Mouse (Mus musculus) hindbrain, embryonic 16.5 days (tissue): ENCODE results near the gene Dlgap5. TPM values are rescaled to one million over a fixed set of nuclear protein-coding genes. Genes with fewer than 3 reads are reported as not detected.

Experiments
- ATAC-seq: fragments of 200-750 bp; cut with Nextera tagmentation; 2 replicates; pipeline ENCODE4 v1.8.0; 2017; ENCODE audit warnings: moderate TSS enrichment, moderate library complexity
- H3K27ac ChIP-seq: fragments of 300-500 bp; sonication (generic); 2 replicates; pipeline ENCODE4 v1.5.1; 2014; ENCODE audit warnings: low read depth, mild to moderate bottlenecking, control low read depth, low read length, moderate library complexity
- H3K27me3 ChIP-seq: fragments of 300-500 bp; sonication (generic); replicated peaks from 2 replicates; pipeline ENCODE4 v1.6.1; 2014; ENCODE audit warnings: low read length; ENCODE audit not compliant: control insufficient read depth, insufficient read depth
- H3K36me3 ChIP-seq: fragments of 300-500 bp; sonication (generic); 2 replicates; pipeline ENCODE4 v1.6.1; 2014; ENCODE audit warnings: mild to moderate bottlenecking, low read length, moderate library complexity, mixed read lengths; ENCODE audit not compliant: control insufficient read depth, insufficient read depth
- H3K4me1 ChIP-seq: fragments of 300-500 bp; sonication (generic); 2 replicates; pipeline ENCODE4 v1.6.1; 2014; ENCODE audit warnings: low read depth, low read length; ENCODE audit not compliant: control insufficient read depth, insufficient read depth
- H3K4me2 ChIP-seq: fragments of 300-500 bp; sonication (generic); 2 replicates; pipeline ENCODE4 v1.6.1; 2014; ENCODE audit warnings: mild to moderate bottlenecking, low read length, control low read depth, moderate library complexity
- H3K4me3 ChIP-seq: fragments of 300-500 bp; sonication (generic); 2 replicates; pipeline ENCODE4 v1.5.1; 2014; ENCODE audit warnings: mild to moderate bottlenecking, low read length, control low read depth, moderate library complexity
- H3K9ac ChIP-seq: fragments of 300-500 bp; sonication (generic); 2 replicates; pipeline ENCODE4 v1.6.1; 2014; ENCODE audit warnings: low read depth, mild to moderate bottlenecking, control low read depth, low read length, moderate library complexity
- H3K9me3 ChIP-seq: fragments of 300-500 bp; sonication (generic); 2 replicates; pipeline ENCODE4 v1.6.1; 2014; ENCODE audit warnings: mild to moderate bottlenecking, low read length, moderate library complexity; ENCODE audit not compliant: control insufficient read depth
- WGBS: fragments of 180-500 bp; shearing (Covaris S2); extraction: QIAGEN DNeasy Blood & Tissue Kit; methylation state at CpG from one replicate; pipeline ENCODE4 v1.1.7; 2014; 5-methylcytosine and 5-hydroxymethylcytosine counted together
- polyA plus RNA-seq: library from polyadenylated mRNA; unstranded; fragments of >200 nt; fragmentation: Nextera tagmentation; extraction: Ambion mirVana; gene quantifications from 2 replicates; pipeline ENCODE4 v1.2.1, GENCODE M21; 2015

Gene Dlgap5
- polyA plus RNA-seq, 1 experiment from 2014 or later, result 6.3 TPM

DNA sequence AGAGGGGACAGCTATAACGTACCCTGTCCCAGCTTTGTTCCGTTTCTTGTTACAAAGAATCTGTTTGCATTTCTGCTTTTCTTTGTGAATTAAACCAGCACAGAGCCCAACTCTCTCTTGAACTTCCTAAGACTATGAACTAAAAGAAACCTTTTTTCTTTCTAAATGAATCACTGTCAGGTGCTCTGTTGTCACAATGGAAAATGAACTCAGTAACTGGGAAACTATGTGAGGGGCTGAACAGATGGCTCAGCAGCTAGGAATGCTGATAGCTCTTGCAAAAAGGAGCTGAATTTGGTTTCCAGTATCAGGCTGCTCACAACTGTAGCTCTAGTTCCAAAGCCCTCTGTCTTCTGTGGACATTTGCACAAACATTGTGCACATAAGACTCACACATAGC, 67.2 kb downstream of the Dlgap5 start:
- H3K4me2 ChIP-seq, result no peak overlapping the region
- no peaks in the 10 kb centered on the region for H3K9me3 ChIP-seq
- 83% methylated on average over 2 of the region's 2 CpGs for WGBS
- H3K27ac ChIP-seq, result no peak overlapping the region
- H3K4me3 ChIP-seq, result no peak overlapping the region
- no peak for ATAC-seq
- H3K9ac ChIP-seq, result no peak overlapping the region
- no peaks in the 10 kb centered on the region for H3K36me3 ChIP-seq
- no peaks in the 10 kb centered on the region for H3K27me3 ChIP-seq
- no peaks in the 10 kb centered on the region for H3K4me1 ChIP-seq

DNA sequence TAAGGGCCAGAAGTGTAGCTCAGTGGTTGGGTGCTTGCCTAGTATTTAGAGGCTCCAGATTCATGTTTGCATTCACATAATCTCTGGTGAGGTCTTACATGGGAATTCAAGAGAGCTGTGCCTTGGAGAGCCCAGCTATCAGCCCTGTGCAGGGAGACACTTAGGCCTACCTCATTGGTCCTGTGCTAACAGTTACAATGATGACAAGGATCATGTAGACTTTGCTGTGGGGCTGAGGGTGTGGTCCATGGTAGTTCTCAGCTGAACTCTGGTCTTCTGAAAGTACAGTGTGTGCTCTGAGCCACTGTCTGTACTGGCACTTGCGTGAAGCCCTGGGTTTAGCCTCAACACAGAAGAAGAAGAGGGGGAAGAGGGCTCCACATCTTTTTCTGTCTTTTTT, 71.5 kb downstream of the Dlgap5 start:
- ATAC-seq, result no peak

DNA sequence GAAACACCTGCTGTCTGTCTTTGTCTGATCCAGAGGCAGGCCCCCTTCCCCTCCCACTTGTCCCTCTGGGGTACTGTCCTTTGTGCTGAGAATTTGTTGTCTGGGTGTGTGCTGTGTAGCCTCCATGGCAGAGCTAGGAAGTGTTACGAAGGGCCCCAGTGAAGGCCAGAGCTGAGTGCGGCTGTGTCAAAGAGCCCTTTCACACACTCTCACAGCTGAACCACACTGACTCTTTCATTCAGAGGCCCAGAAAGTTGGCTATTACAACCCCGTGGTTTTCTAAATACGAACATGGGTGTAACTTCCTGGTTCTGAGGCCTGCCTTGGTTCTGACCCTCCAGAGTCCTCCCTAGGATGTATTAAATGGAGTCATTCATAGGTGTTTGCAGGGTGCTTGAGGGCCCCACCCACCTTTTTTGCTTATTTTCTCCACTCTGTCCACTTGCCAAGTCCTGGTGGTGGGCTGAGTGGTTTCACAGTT, 76.4 kb downstream of the Dlgap5 start:
- no peak overlapping the region for H3K9ac ChIP-seq
- no peaks in the 10 kb centered on the region for H3K9me3 ChIP-seq
- H3K27ac ChIP-seq, result no peak overlapping the region
- 64% methylated on average over 4 of the region's 4 CpGs for WGBS
- H3K27me3 ChIP-seq, result no peaks in the 10 kb centered on the region
- no peaks in the 10 kb centered on the region for H3K4me1 ChIP-seq
- H3K4me2 ChIP-seq, result no peak overlapping the region
- H3K36me3 ChIP-seq, result no peaks in the 10 kb centered on the region
- peak; percentile 74; the same call in 1 of the 2 replicates for ATAC-seq
- no peak overlapping the region for H3K4me3 ChIP-seq

More for the DNA sequence above, 71.5 kb downstream of the Dlgap5 start:
- WGBS, result 100% methylated on average over 1 of the region's 1 CpGs
- H3K4me3 ChIP-seq, result no peak overlapping the region
- H3K27ac ChIP-seq, result no peak overlapping the region
- no peaks in the 10 kb centered on the region for H3K36me3 ChIP-seq
- no peak overlapping the region for H3K9ac ChIP-seq
- H3K27me3 ChIP-seq, result no peaks in the 10 kb centered on the region
- no peak overlapping the region for H3K4me2 ChIP-seq
- no peaks in the 10 kb centered on the region for H3K9me3 ChIP-seq
- H3K4me1 ChIP-seq, result no peaks in the 10 kb centered on the region

DNA sequence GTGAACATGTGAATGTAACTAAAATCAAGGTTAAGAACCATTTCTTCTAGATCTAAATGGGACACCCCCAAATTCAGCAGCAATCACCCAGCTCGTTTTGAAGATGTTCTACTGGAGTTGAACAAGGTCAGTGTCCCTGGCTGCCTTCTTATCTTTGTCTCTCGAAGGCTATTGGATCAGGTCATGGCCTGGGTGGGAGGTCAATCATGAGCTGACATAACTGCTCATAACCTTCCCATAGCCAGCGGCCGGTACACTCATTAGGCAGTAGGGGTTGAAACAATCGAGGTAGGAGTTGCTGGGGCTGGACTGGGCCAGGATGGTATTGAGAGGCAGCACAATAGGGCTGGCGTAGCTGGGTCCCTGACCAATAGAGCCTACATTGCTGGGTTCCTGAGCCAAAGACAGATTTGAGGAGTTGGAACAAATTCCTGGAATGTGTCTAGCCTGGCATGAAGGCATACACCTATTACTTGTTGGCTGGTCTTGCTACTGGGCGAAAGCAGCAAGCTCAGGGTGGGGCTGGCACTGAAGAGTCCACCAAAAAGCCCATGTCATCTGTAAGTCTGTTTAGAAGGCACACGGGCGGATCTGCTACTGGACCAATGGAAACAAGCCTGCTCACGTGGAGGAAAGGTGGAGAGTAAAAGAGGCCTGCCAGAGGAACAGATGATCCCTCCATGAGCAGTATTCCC, 77.8 kb downstream of the Dlgap5 start:
- Histone ChIP-seq H3K36me3 (no peaks in the 10 kb centered on the region), H3K4me1 (no peaks in the 10 kb centered on the region), H3K27me3 (no peaks in the 10 kb centered on the region), H3K9me3 (no peaks in the 10 kb centered on the region), H3K27ac (no peak overlapping the region), H3K9ac (no peak overlapping the region), H3K4me3 (no peak overlapping the region), H3K4me2 (no peak overlapping the region)
- ATAC-seq, result no peak
- 84% methylated on average over 10 of the region's 10 CpGs for WGBS

Other genes starting within 250 kb of the Dlgap5 start
- 5.5 and 6.3 TPM in 2 replicates for gene Gch1, start 229.0 kb downstream of the Dlgap5 start, polyA plus RNA-seq
- 12.8 and 15.3 TPM in 2 replicates for gene Wdhd1, start 141.6 kb downstream of the Dlgap5 start, polyA plus RNA-seq
- gene Socs4, start 141.5 kb downstream of the Dlgap5 start, polyA plus RNA-seq, result 1.7 and 2.6 TPM in 2 replicates
- gene Mapk1ip1l, start 120.1 kb downstream of the Dlgap5 start, polyA plus RNA-seq, result 38.8 and 49.0 TPM in 2 replicates
- 4.0 and 4.7 TPM in 2 replicates for gene Lgals3, start 50.7 kb downstream of the Dlgap5 start, polyA plus RNA-seq
- 33.6 and 35.5 TPM in 2 replicates for gene Fbxo34, start 32.0 kb upstream of the Dlgap5 start, polyA plus RNA-seq
- gene Atg14, start 152.2 kb upstream of the Dlgap5 start, polyA plus RNA-seq, result 18.0 and 18.4 TPM in 2 replicates
- 49.3 and 56.3 TPM in 2 replicates for gene Ktn1, start 230.0 kb upstream of the Dlgap5 start, polyA plus RNA-seq